Mouse (Mus musculus) megakaryocyte, embryonic 14.5 days (primary cell): Measurements from ENCODE around the gene Ppp1r11. TPM values are rescaled to one million over a fixed set of nuclear protein-coding genes. Genes with fewer than 3 reads are reported as not detected.

ENCODE experiments used
- H3K27me3 ChIP-seq: replicated peaks from 2 replicates; pipeline ENCODE3; 2012; ENCODE audit warnings: inconsistent platforms
- H3K36me3 ChIP-seq: replicated peaks from 2 replicates; pipeline ENCODE3; 2012; ENCODE audit warnings: low read length, inconsistent platforms, mixed read lengths
- H3K4me1 ChIP-seq: 2 replicates; pipeline ENCODE4 v1.6.1; 2012; ENCODE audit warnings: inconsistent platforms
- H3K4me3 ChIP-seq: replicated peaks from 2 replicates; pipeline ENCODE3; 2012; ENCODE audit warnings: moderate library complexity, mild to moderate bottlenecking, inconsistent platforms
- H3K9me3 ChIP-seq: 2 replicates; pipeline ENCODE4 v1.6.1; 2012; ENCODE audit warnings: inconsistent platforms
- FLI1 ChIP-seq: IDR thresholded peaks from 2 replicates; pipeline ENCODE4 v1.6.1; 2012; ENCODE audit warnings: low read length, inconsistent platforms, mixed read lengths
- GATA1 ChIP-seq: IDR thresholded peaks from 3 replicates; pipeline ENCODE4 v1.6.1; 2012; ENCODE audit warnings: mixed read lengths, low read length, inconsistent platforms, borderline replicate concordance
- polyA plus RNA-seq: library from polyadenylated mRNA; stranded (reverse); fragments of >175 nt; gene quantifications from 2 replicates; pipeline ENCODE4 v1.2.3, GENCODE M21; 2012; ENCODE audit warnings: low replicate concordance; ENCODE audit not compliant: insufficient read depth

Gene Ppp1r11
- polyA plus RNA-seq, 1 experiment, result 504 TPM

DNA sequence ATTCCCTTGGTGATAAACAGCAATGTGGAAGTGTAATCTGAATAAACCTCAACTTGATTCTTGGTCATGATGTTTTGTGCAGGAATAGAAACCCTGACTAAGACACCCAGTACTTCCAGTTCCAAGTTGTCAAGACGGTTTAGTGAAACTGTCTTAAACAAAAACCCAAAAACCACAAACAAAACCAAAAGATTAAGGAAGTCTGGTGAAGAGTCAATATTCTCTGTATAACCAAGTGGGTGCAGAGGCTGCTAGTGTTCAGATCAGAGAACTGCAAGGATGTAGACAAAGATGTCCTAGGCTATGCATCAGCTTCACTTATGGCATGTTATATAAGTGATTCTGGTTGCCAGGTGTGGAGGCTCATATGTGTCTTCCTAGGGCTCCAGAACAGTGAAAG, 15.3 kb upstream of the Ppp1r11 start:
- peaks cover 16% of the 10 kb centered on the region for H3K36me3 ChIP-seq
- H3K4me3 ChIP-seq, result no peak overlapping the region
- no peaks in the 10 kb centered on the region for H3K9me3 ChIP-seq
- TF ChIP-seq GATA1 (no peak), FLI1 (no peak)
- peaks cover 26% of the 10 kb centered on the region for H3K4me1 ChIP-seq
- H3K27me3 ChIP-seq, result peaks cover 27% of the 10 kb centered on the region

DNA sequence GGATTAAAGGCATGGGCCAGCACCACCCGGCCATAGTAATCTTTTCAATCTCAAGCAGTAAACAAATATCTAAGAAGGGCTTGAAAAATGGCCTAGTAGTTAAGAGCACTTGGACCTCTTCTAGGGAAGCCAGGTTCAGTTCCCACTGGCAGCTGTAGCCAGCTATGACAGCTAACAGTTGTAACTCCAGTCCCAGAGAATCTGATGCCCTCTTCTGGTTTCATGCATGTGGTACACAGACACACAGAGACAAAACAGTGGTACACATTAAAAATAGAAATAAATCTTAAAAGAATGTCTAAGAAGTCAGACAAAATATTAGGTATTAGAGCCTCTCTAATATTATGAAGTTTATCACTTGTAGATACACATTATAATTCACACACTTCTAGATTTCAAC, 9.6 kb upstream of the Ppp1r11 start:
- H3K27me3 ChIP-seq, result no peaks in the 10 kb centered on the region
- H3K4me1 ChIP-seq, result peaks cover 21% of the 10 kb centered on the region
- TF ChIP-seq GATA1 (no peak), FLI1 (no peak)

DNA sequence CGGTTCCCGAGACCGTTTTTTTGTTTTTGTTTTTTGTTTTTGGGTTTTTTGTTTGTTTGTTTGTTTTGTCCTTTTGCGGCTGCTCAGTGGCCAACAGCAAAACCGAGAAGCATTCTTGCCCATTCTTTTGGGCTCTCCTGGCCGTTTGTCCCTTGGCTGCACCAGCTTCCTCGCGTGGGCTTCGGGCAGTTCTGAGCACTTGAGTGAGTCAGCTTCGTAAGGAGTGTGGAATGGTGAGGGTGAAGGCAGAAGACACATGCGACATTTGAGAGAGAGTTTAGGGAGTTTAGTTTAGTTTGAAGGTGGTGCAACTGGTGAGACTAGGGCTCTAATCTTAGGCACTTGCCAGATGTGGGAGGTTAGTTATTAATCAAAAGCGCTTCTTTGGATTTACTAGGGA, 7.3 kb upstream of the Ppp1r11 start:
- Histone ChIP-seq H3K4me1 (peaks cover 21% of the 10 kb centered on the region), H3K27me3 (no peaks in the 10 kb centered on the region), H3K9me3 (no peaks in the 10 kb centered on the region), H3K36me3 (peaks cover 31% of the 10 kb centered on the region), H3K4me3 (peak overlapping the region; percentile 96)
- no peak for TF ChIP-seq GATA1
- no peak for TF ChIP-seq FLI1

More for the DNA sequence above, 9.6 kb upstream of the Ppp1r11 start:
- Histone ChIP-seq H3K4me3 (no peak overlapping the region), H3K9me3 (no peaks in the 10 kb centered on the region), H3K36me3 (peaks cover 26% of the 10 kb centered on the region)

DNA sequence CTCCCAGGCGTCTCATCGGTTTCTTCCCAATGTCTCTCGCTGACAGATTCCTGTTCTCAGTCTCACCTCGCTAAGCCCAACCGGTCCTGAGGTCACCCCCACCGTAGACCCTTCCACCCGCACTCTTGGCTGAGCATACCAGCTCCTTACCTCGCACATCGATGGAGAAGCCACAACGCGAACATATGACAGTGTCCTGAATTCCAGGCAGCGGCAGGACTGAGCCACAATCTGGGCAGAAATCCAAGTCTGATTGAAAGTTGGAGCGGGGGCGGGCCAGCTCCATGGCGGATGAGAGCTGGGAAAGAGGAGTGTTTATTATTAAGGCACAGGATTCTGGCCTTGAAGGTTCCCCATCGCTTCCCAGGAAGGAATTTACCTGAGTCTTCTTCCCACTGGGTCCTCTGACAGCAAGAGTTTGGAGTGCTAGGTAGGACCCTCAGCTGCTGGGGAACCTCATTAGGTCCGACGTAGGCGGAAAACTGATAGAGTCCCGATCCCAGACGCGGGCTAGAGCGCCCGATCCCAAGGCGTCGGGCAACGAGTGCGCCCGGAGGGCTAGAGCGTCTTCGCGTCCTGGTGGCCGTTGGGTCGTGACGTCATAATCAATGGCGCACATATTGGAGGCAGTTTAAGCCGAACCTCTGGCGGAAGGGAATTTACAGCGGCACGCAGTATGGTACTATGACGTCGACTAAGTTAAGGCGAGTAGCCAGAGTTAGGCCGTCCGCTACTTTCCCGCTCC, 6.6 kb upstream of the Ppp1r11 start, which contains the start of the genes Znrd1 and Znrd1as:
Gene Znrd1, minus strand, starts transcription at position 561 of the 745 bp plus-strand sequence.
Gene Znrd1as, plus strand, starts transcription at position 594 of the 745 bp plus-strand sequence.
- no peak for TF ChIP-seq FLI1
- TF ChIP-seq GATA1, result no peak
- no peaks in the 10 kb centered on the region for H3K9me3 ChIP-seq
- peaks cover 38% of the 10 kb centered on the region for H3K36me3 ChIP-seq
- H3K4me1 ChIP-seq, result peaks cover 21% of the 10 kb centered on the region
- peak within 1 kb of the TSS; percentile 96 for H3K4me3 ChIP-seq
- no peaks in the 10 kb centered on the region for H3K27me3 ChIP-seq

DNA sequence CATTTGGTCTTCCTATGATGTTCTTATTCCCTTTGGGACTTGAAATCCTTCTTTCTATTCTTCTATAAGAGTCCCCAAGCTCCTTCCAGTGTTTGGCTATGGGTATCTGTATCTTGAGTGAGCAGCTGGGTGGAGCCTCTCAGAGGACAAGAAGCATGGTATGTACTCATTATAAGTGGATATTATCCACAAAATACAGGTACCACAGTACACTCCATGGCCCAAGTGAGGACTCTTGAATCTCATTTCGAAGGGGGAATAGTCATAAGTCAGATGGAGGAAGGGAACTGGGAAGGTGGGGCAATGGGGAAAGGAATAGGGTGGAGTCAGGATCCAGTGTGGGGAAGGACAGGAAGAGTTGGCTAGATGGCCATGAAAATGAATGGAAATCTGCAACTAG, 1.5 kb upstream of the Ppp1r11 start:
- H3K4me3 ChIP-seq, result no peak overlapping the region
- peaks cover 35% of the 10 kb centered on the region for H3K4me1 ChIP-seq
- H3K36me3 ChIP-seq, result peaks cover 60% of the 10 kb centered on the region
- H3K9me3 ChIP-seq, result no peaks in the 10 kb centered on the region
- TF ChIP-seq GATA1, result no peak
- TF ChIP-seq FLI1, result no peak
- no peaks in the 10 kb centered on the region for H3K27me3 ChIP-seq

DNA sequence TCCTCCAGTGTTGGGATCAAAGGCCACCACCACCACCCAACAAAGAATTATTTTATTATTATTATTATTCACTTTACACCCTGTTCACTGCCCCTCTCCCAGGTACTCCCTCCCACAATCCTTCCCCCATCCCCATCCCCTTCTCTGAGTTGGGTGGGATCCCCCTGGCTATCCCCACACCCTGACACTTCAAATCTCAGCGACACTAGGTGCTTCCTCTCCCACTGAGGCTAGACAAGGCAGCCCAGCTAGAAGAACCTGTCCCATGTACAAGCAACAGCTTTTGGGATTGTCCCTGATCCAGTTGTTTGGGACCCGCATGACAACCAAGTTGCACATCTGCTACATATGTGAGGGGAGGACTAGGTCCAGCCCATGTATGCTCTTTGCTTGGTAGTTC, 1.1 kb upstream of the Ppp1r11 start:
- H3K4me3 ChIP-seq, result no peak overlapping the region
- no peaks in the 10 kb centered on the region for H3K9me3 ChIP-seq

DNA sequence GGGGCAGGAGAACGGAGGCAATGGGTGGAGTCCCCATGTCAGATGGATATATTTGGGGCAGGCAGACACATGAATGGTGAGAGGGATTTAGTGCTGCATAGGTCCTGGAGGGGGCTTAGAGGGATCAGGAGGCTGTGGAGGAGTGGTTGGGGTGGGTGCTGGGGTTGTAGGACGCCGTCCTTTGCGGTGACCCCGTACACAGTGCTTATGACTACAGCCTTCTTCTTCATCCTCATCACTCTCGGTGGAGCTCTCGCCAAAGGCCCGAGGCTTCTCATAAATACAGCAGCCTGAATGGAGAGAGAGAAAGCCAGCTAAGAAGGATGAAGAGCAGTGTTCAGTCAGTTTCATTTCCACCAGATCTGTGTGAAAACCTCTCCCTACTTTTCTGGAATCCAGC, 2.3 kb downstream of the Ppp1r11 start:
- Histone ChIP-seq H3K36me3 (peaks cover 36% of the 10 kb centered on the region), H3K4me1 (peaks cover 43% of the 10 kb centered on the region), H3K4me3 (no peak overlapping the region), H3K9me3 (no peaks in the 10 kb centered on the region), H3K27me3 (peaks cover 35% of the 10 kb centered on the region)
- no peak for TF ChIP-seq FLI1
- TF ChIP-seq GATA1, result no peak

More for the DNA sequence above, 1.1 kb upstream of the Ppp1r11 start:
- peaks cover 2% of the 10 kb centered on the region for H3K27me3 ChIP-seq
- TF ChIP-seq FLI1 (no peak), GATA1 (no peak)
- peaks cover 35% of the 10 kb centered on the region for H3K4me1 ChIP-seq
- peaks cover 63% of the 10 kb centered on the region for H3K36me3 ChIP-seq

DNA sequence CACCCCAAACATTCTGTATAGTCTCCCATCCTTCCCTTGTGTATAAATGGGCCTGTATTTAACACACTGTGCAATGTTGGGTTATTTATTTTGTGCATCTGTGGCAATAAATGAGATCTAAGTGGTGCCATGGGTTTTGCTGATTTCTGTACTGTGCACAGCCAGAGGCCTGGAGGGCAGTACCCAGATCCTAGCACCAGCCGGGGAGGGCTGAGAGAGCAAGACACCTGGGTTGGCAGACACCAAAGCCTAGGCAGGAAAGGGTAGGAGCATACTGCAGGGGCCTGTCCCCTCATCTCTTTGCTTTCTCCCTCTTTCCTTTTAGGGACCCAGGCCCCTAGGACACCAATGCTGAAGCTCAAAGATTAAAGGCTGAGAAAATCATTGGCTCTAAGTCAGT, 3.3 kb downstream of the Ppp1r11 start:
- Histone ChIP-seq H3K4me3 (no peak overlapping the region), H3K36me3 (peaks cover 26% of the 10 kb centered on the region), H3K9me3 (no peaks in the 10 kb centered on the region), H3K4me1 (peaks cover 47% of the 10 kb centered on the region), H3K27me3 (peaks cover 45% of the 10 kb centered on the region)
- no peak for TF ChIP-seq FLI1
- TF ChIP-seq GATA1, result no peak

DNA sequence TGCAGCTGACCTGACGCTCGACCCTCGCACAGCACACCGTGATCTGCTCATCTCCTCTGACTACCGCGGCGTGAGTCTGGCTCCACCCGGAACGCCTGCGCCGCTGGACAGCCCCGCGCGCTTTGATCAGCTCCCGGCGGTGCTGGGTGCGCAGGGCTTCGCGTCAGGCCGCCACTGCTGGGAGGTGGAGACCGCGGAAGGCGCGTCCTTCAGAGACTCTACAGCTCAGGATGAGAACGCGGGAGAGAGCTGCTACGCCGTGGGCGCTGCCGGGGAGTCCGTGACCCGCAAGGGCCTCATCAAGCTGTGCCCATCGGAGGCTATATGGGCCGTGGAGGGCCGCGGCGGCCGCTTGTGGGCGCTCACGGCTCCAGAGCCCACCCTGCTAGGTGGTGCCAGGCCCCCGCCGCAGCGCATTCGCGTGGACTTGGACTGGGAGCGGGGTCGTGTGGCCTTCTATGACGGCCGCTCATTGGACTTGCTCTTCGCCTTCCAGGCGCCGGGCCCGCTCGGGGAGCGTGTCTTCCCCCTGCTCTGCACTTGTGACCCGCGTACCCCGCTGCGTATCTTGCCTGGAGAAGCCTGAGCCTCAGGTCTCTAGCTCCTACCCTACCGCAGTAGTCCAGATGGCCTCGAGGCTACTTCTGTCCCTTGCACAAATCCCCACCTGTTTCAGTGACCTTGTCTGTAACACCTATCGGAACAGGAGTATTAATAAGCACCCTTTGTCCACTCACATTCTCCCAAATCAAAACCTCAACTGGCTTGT, 4.3 kb downstream of the Ppp1r11 start:
- peaks cover 23% of the 10 kb centered on the region for H3K36me3 ChIP-seq
- no peaks in the 10 kb centered on the region for H3K9me3 ChIP-seq
- peaks cover 56% of the 10 kb centered on the region for H3K27me3 ChIP-seq
- H3K4me1 ChIP-seq, result peaks cover 57% of the 10 kb centered on the region
- peak overlapping the region; percentile 90 for H3K4me3 ChIP-seq
- TF ChIP-seq GATA1 (no peak), FLI1 (no peak)
